Mouse (Mus musculus): Measurements from ENCODE around the gene Map6.

- TF ChIP-seq CTCF (IDR thresholded peaks at IDR 0.05; ENCODE audit: low read depth) (no peak), EP300 (IDR thresholded peaks at IDR 0.05; ENCODE audit: low read depth) (no peak)
Measured at GRCm38 (mm10) chr7:99356244-99356930, 89.1 kb downstream of the Map6 start.
